In the genomic region with DNA sequence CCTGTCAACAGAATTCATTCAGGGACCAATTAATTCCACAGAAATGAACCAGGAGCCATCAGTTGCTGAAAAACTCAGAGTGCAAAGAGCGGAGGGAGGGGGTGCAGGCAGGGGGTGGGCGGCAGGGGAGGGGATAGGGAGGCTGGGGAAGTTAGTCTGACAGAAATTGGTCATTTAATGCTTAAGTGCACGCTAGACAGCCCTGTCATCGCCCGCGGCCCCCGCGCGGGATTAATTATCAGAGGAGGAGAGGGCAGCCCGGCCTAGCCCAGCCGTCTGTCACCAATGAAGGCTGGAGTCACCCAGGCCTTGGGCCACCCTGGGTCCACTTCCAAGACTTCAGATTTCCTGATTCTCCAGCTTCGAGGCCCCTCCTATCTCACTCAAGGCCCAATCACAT, we compare ENCODE assay signal across 17 mouse cellular contexts.
DNase-seq lines count a peak whose midpoint lies in the region; ATAC-seq and TF ChIP-seq lines count a peak whose summit lies in the region.
"Had no signal": no experiment of that assay in that cellular context is flagged by ENCODE, and none has a peak within 500 bp of the region (broad histone marks: within the 10 kb centered on the region; RNA-seq: fewer than 3 reads in every experiment).

No protein-coding gene starts in this region.

- no peaks in the 10 kb centered on the region for H3K36me3 ChIP-seq in hindbrain, embryonic 11.5 days (ENCODE audit: control insufficient read depth, insufficient read depth, low read length)
- H3K36me3 ChIP-seq in hindbrain, postnatal 0 days (ENCODE audit: insufficient read depth, low read length): no peaks in the 10 kb centered on the region
- H3K36me3 ChIP-seq in kidney, embryonic 15.5 days: no peaks in the 10 kb centered on the region
- no peaks in the 10 kb centered on the region for H3K36me3 ChIP-seq in neural tube, embryonic 15.5 days
- H3K36me3 ChIP-seq: embryonic facial prominence, embryonic 10.5 days had no signal

- H3K4me3 ChIP-seq in hindbrain, embryonic 11.5 days (ENCODE audit: low read depth, low read length): no peak overlapping the region
- H3K4me3 ChIP-seq in hindbrain, postnatal 0 days (ENCODE audit: low read length): no peak overlapping the region
- H3K4me3 ChIP-seq in kidney, embryonic 15.5 days (replicated peaks): no peak overlapping the region
- no peak overlapping the region for H3K4me3 ChIP-seq in neural tube, embryonic 15.5 days (replicated peaks)
- H3K4me3 ChIP-seq in layer of hippocampus, adult 2 months: no peak overlapping the region
- H3K4me3 ChIP-seq: embryonic facial prominence, embryonic 10.5 days; forebrain, embryonic 13.5 days had no signal

- DNase-seq in hindbrain, embryonic 11.5 days (ENCODE audit: low spot score): peak; percentile 28
- DNase-seq in hindbrain, postnatal 0 days (ENCODE audit: low spot score): no peak
- DNase-seq in kidney, postnatal 14 days: no peak
- DNase-seq in neural tube, embryonic 10.5 days (ENCODE audit: extremely low spot score, low spot score): peak; percentile 12
- DNase-seq in layer of hippocampus, adult 2 months (ENCODE audit: low spot score in 2 of 2): no peak
- DNase-seq: adrenal gland, adult 2 months; adrenal gland, postnatal 25 days; cerebellum, adult 18-20 months; cerebellum, adult 9-11 months; cerebellum, postnatal 36 days; forebrain, postnatal 0 days; gastrocnemius, postnatal 14 days; heart, postnatal 14 days had no signal

- peak; percentile 56 for ATAC-seq in hindbrain, embryonic 11.5 days (ENCODE audit: low FRiP score)
- ATAC-seq in hindbrain, postnatal 0 days: no peak
- ATAC-seq in kidney, embryonic 15.5 days (replicated peaks; ENCODE audit: low FRiP score): peak; percentile 62; the same call in 1 of the 2 replicates
- ATAC-seq in neural tube, embryonic 15.5 days (ENCODE audit: low FRiP score): no peak
- ATAC-seq: forebrain, embryonic 13.5 days; forebrain, postnatal 0 days had no signal

- H3K27me3 ChIP-seq in hindbrain, embryonic 11.5 days (ENCODE audit: control insufficient read depth, insufficient read depth, low read length): peaks cover 3% of the 10 kb centered on the region; the same call in 1 of the 2 replicates
- no peaks in the 10 kb centered on the region for H3K27me3 ChIP-seq in hindbrain, postnatal 0 days (ENCODE audit: insufficient read depth, low read length)
- 0 out of 2 replicates have a peak, but pooled peaks cover 3% of the 10 kb centered on the region for H3K27me3 ChIP-seq in kidney, embryonic 15.5 days
- H3K27me3 ChIP-seq in neural tube, embryonic 15.5 days (replicated peaks): no peaks in the 10 kb centered on the region

- H3K4me2 ChIP-seq in hindbrain, embryonic 11.5 days (replicated peaks; ENCODE audit: low read depth, low read length): no peak overlapping the region
- no peak overlapping the region for H3K4me2 ChIP-seq in hindbrain, postnatal 0 days (ENCODE audit: low read depth, low read length)
- no peak overlapping the region for H3K4me2 ChIP-seq in kidney, embryonic 15.5 days
- no peak overlapping the region for H3K4me2 ChIP-seq in neural tube, embryonic 15.5 days
- H3K4me2 ChIP-seq: forebrain, embryonic 13.5 days had no signal

- WGBS in hindbrain, embryonic 11.5 days: 61% methylated on average over 12 of the region's 12 CpGs
- 51% methylated on average over 12 of the region's 12 CpGs for WGBS in hindbrain, postnatal 0 days
- 30% methylated on average over 12 of the region's 12 CpGs for WGBS in kidney, embryonic 15.5 days
- 60% methylated on average over 12 of the region's 12 CpGs for WGBS in neural tube, embryonic 15.5 days

- no peak overlapping the region for H3K9ac ChIP-seq in hindbrain, embryonic 11.5 days (ENCODE audit: low read depth, low read length)
- no peak overlapping the region for H3K9ac ChIP-seq in hindbrain, postnatal 0 days (replicated peaks; ENCODE audit: low read length)
- H3K9ac ChIP-seq in kidney, embryonic 15.5 days: no peak overlapping the region
- no peak overlapping the region for H3K9ac ChIP-seq in neural tube, embryonic 15.5 days (replicated peaks)
- H3K9ac ChIP-seq: forebrain, embryonic 13.5 days; forebrain, postnatal 0 days had no signal

- no peak overlapping the region for H3K27ac ChIP-seq in hindbrain, embryonic 11.5 days (ENCODE audit: low read depth, low read length)
- H3K27ac ChIP-seq in hindbrain, postnatal 0 days: no peak overlapping the region
- no peak overlapping the region for H3K27ac ChIP-seq in kidney, embryonic 15.5 days
- H3K27ac ChIP-seq in neural tube, embryonic 15.5 days (replicated peaks): no peak overlapping the region
- H3K27ac ChIP-seq in layer of hippocampus, adult 2 months: no peak overlapping the region
- H3K27ac ChIP-seq: embryonic facial prominence, embryonic 10.5 days; forebrain, embryonic 13.5 days had no signal

- no peak for TF ChIP-seq CTCF in hindbrain, postnatal 0 days (IDR thresholded peaks at IDR 0.05; ENCODE audit: low read depth)
- no peak for TF ChIP-seq CTCF in layer of hippocampus, adult 2 months (conservative IDR thresholded peaks at IDR 0.05)

- H3K9me3 ChIP-seq in hindbrain, embryonic 11.5 days (ENCODE audit: control insufficient read depth, low read length): no peaks in the 10 kb centered on the region
- no peaks in the 10 kb centered on the region for H3K9me3 ChIP-seq in hindbrain, postnatal 0 days (ENCODE audit: low read length)
- H3K9me3 ChIP-seq in kidney, embryonic 15.5 days (replicated peaks): no peaks in the 10 kb centered on the region
- H3K9me3 ChIP-seq in neural tube, embryonic 15.5 days (replicated peaks): no peaks in the 10 kb centered on the region
- H3K9me3 ChIP-seq: embryonic facial prominence, embryonic 10.5 days; forebrain, embryonic 13.5 days had no signal

- no peaks in the 10 kb centered on the region for H3K4me1 ChIP-seq in hindbrain, embryonic 11.5 days (replicated peaks; ENCODE audit: control insufficient read depth, insufficient read depth, low read length)
- H3K4me1 ChIP-seq in hindbrain, postnatal 0 days (ENCODE audit: insufficient read depth, low read length): no peaks in the 10 kb centered on the region
- peaks cover 13% of the 10 kb centered on the region for H3K4me1 ChIP-seq in kidney, embryonic 15.5 days
- H3K4me1 ChIP-seq in neural tube, embryonic 15.5 days: no peaks in the 10 kb centered on the region
- H3K4me1 ChIP-seq: forebrain, embryonic 13.5 days had no signal

Comparison
In these comparisons a context has a peak if more than half of its experiments do, and no peak if none do; other contexts are left out.
1. ATAC-seq: peak in hindbrain, embryonic 11.5 days (single experiment) and kidney, embryonic 15.5 days (single experiment); none in hindbrain, postnatal 0 days (single experiment) and neural tube, embryonic 15.5 days (single experiment).
2. DNase-seq: peak in hindbrain, embryonic 11.5 days (single experiment) and neural tube, embryonic 10.5 days (single experiment); none in hindbrain, postnatal 0 days (single experiment), kidney, postnatal 14 days (single experiment) and layer of hippocampus, adult 2 months (0 of 2).